7 mouse cellular contexts compared by ENCODE assay signal in the genomic region with DNA sequence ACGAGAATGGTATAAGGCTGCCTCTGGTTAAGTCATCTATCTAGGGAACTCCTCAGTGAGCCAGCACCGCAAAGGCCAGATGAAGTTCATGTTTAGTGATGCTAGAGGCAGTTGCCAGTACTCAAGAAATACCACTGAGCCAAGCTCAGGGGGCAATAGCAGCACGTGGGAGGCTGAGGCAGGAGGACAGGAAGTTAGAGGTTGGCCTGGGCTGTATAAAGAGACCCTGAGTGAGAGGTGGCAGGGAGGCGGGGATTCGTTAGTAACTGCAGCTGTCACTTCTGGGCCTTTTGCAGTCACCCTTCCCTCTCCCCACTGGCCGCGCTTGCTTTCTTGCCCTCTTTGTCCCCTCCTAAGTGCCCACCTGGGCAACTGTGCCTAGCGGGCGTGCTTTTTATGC. TPM values are rescaled to one million over a fixed set of nuclear protein-coding genes. Genes with fewer than 3 reads are reported as not detected.
A peak's percentile ranks its signal among the peaks of the same experiment; 100 is the strongest.
DNase-seq lines count a peak whose midpoint lies in the region; ATAC-seq and TF ChIP-seq lines count a peak whose summit lies in the region.

No protein-coding gene starts in this region.

- 13% methylated on average over 9 of the region's 9 CpGs for WGBS in forebrain, embryonic 11.5 days
- 12% methylated on average over 9 of the region's 9 CpGs for WGBS in liver, embryonic 12.5 days (ENCODE audit: insufficient replicate concordance)
- 5% methylated on average over 9 of the region's 9 CpGs for WGBS in thymus, adult 2 months

- H3K9me3 ChIP-seq in forebrain, embryonic 11.5 days (ENCODE audit: control insufficient read depth, low read length) = no peaks in the 10 kb centered on the region
- no peaks in the 10 kb centered on the region for H3K9me3 ChIP-seq in liver, embryonic 12.5 days (replicated peaks)

- no peaks in the 10 kb centered on the region for H3K36me3 ChIP-seq in testis, adult 2 months (ENCODE audit: control insufficient read depth, insufficient read depth, low read length)
- H3K36me3 ChIP-seq in forebrain, embryonic 11.5 days (ENCODE audit: control insufficient read depth, insufficient read depth, low read length) = no peaks in the 10 kb centered on the region; the same call in 1 of the 2 replicates
- peaks cover 40% of the 10 kb centered on the region for H3K36me3 ChIP-seq in liver, embryonic 12.5 days
- peaks cover 9% of the 10 kb centered on the region; the same call in 1 of the 2 replicates for H3K36me3 ChIP-seq in thymus, adult 2 months (ENCODE audit: control insufficient read depth, insufficient read depth, low read length)

- no peak for TF ChIP-seq POLR2A in testis, adult 2 months (IDR thresholded peaks at IDR 0.05; ENCODE audit: control insufficient read depth, low read depth, low read length)
- no peak for TF ChIP-seq POLR2A in thymus, adult 2 months (IDR thresholded peaks at IDR 0.05; ENCODE audit: control insufficient read depth, extremely low read depth, insufficient read depth, low read length, poor library complexity)

- peak; percentile 3 for ATAC-seq in forebrain, embryonic 11.5 days (replicated peaks; ENCODE audit: low FRiP score)
- no peak for ATAC-seq in liver, embryonic 12.5 days

- TF ChIP-seq CTCF in testis, adult 2 months (IDR thresholded peaks at IDR 0.05; ENCODE audit: control insufficient read depth, insufficient read depth, insufficient replicate concordance, low read depth, low read length) = no peak
- no peak for TF ChIP-seq CTCF in thymus, adult 2 months (IDR thresholded peaks at IDR 0.05; ENCODE audit: borderline replicate concordance, control insufficient read depth, extremely low read depth, insufficient read depth, low read length, poor library complexity)

- H3K9ac ChIP-seq in forebrain, embryonic 11.5 days (ENCODE audit: low read length) = peak overlapping the region; percentile 60
- H3K9ac ChIP-seq in liver, embryonic 12.5 days = peak overlapping the region; percentile 97

- no peaks in the 10 kb centered on the region for H3K27me3 ChIP-seq in testis, adult 2 months (ENCODE audit: control insufficient read depth, insufficient read depth, low read length)
- peaks cover 9% of the 10 kb centered on the region for H3K27me3 ChIP-seq in forebrain, embryonic 11.5 days (ENCODE audit: control insufficient read depth, insufficient read depth, low read length)
- no peaks in the 10 kb centered on the region for H3K27me3 ChIP-seq in liver, embryonic 12.5 days (replicated peaks)
- H3K27me3 ChIP-seq in thymus, adult 2 months (ENCODE audit: control insufficient read depth, insufficient read depth, low read length) = no peaks in the 10 kb centered on the region

- DNase-seq in testis, postnatal 14 days (ENCODE audit: low spot score) = no peak
- DNase-seq in forebrain, embryonic 11.5 days (ENCODE audit: low spot score) = peak; percentile 63
- peak; percentile 54 for DNase-seq in thymus, adult 2 months
- DNase-seq in layer of hippocampus, adult 11-12 months (ENCODE audit: low spot score) = no peak
- no peak for DNase-seq in layer of hippocampus, adult 18-20 months (ENCODE audit: low spot score in 2 of 2)

- peak overlapping the region; percentile 80 for H3K4me2 ChIP-seq in forebrain, embryonic 11.5 days (ENCODE audit: low read depth, low read length, severe bottlenecking)
- H3K4me2 ChIP-seq in liver, embryonic 12.5 days = peak overlapping the region; percentile 91

- H3K4me3 ChIP-seq in testis, adult 2 months (ENCODE audit: control insufficient read depth, low read depth, low read length) = peak overlapping the region; percentile 74
- peak overlapping the region; percentile 28 for H3K4me3 ChIP-seq in forebrain, embryonic 11.5 days (ENCODE audit: low read depth, low read length)
- peak overlapping the region; percentile 56 for H3K4me3 ChIP-seq in liver, embryonic 12.5 days
- H3K4me3 ChIP-seq in thymus, adult 2 months (ENCODE audit: control insufficient read depth, insufficient read depth, low read length) = peak overlapping the region; percentile 38

- peak overlapping the region; percentile 50; the same call in 1 of the 2 replicates for H3K27ac ChIP-seq in testis, adult 2 months (ENCODE audit: control insufficient read depth, insufficient read depth, low read depth, low read length)
- no peak overlapping the region; the same call in 1 of the 2 replicates for H3K27ac ChIP-seq in forebrain, embryonic 11.5 days (ENCODE audit: low read depth, low read length)
- peak overlapping the region; percentile 78 for H3K27ac ChIP-seq in liver, embryonic 12.5 days
- peak overlapping the region; percentile 13; the same call in 1 of the 2 replicates for H3K27ac ChIP-seq in thymus, adult 2 months (ENCODE audit: control insufficient read depth, insufficient read depth, low read length)

- H3K4me1 ChIP-seq in testis, adult 2 months (ENCODE audit: control insufficient read depth, insufficient read depth, low read length) = peaks cover 38% of the 10 kb centered on the region
- H3K4me1 ChIP-seq in forebrain, embryonic 11.5 days (replicated peaks; ENCODE audit: control insufficient read depth, insufficient read depth, low read length) = peaks cover 22% of the 10 kb centered on the region
- peaks cover 69% of the 10 kb centered on the region for H3K4me1 ChIP-seq in liver, embryonic 12.5 days
- peaks cover 44% of the 10 kb centered on the region for H3K4me1 ChIP-seq in thymus, adult 2 months (replicated peaks; ENCODE audit: control insufficient read depth, insufficient read depth, low read length)

RNA-seq across cellular contexts. Expression of a gene that starts 1.0 kb away (rescaled TPM):
- 33.7 and 37.7 TPM in 2 replicates for polyA plus RNA-seq in testis, adult 2 months (2012; rRNA removed)
- polyA plus RNA-seq in forebrain, embryonic 11.5 days (2014; fragmentation: Nextera tagmentation; extraction: Ambion mirVana) = 111 and 115 TPM in 2 replicates
- 305 and 313 TPM in 2 replicates for polyA plus RNA-seq in liver, embryonic 12.5 days (2016; fragmentation: Nextera tagmentation; extraction: Ambion mirVana)
- polyA plus RNA-seq in thymus, adult 2 months (2012; rRNA removed) = 1,267 and 1,290 TPM in 2 replicates
- 1 to 10 TPM; 4.5 to 4.7 TPM for total RNA-seq in layer of hippocampus, adult 18-20 months (2021)

RNA-seq across cellular contexts. Expression of a gene that starts 19.4 kb away (rescaled TPM):
- 76.7 and 77.9 TPM in 2 replicates for polyA plus RNA-seq in testis, adult 2 months (2012; rRNA removed)
- 147 and 148 TPM in 2 replicates for polyA plus RNA-seq in forebrain, embryonic 11.5 days (2014; fragmentation: Nextera tagmentation; extraction: Ambion mirVana)
- 117 and 119 TPM in 2 replicates for polyA plus RNA-seq in liver, embryonic 12.5 days (2016; fragmentation: Nextera tagmentation; extraction: Ambion mirVana)
- 111 and 122 TPM in 2 replicates for polyA plus RNA-seq in thymus, adult 2 months (2012; rRNA removed)
- 10 to 100 TPM; 70.3 to 75.5 TPM for total RNA-seq in layer of hippocampus, adult 18-20 months (2021)

RNA-seq across cellular contexts. Expression of a gene that starts 41.8 kb away (rescaled TPM):
- polyA plus RNA-seq in testis, adult 2 months (2012; rRNA removed) = 64.1 and 88.7 TPM in 2 replicates
- polyA plus RNA-seq in forebrain, embryonic 11.5 days (2014; fragmentation: Nextera tagmentation; extraction: Ambion mirVana) = 0.47 and 0.71 TPM in 2 replicates
- 0.10 TPM in 1 of 2 replicates, not detected in the other for polyA plus RNA-seq in liver, embryonic 12.5 days (2016; fragmentation: Nextera tagmentation; extraction: Ambion mirVana)
- 101 and 126 TPM in 2 replicates for polyA plus RNA-seq in thymus, adult 2 months (2012; rRNA removed)
- total RNA-seq in layer of hippocampus, adult 18-20 months (2021) = not detected

Comparison
In these comparisons a context has a peak if more than half of its experiments do, and no peak if none do; other contexts are left out.
1. DNase-seq: peak in forebrain, embryonic 11.5 days (single experiment) and thymus, adult 2 months (single experiment); none in testis, postnatal 14 days (single experiment), layer of hippocampus, adult 11-12 months (single experiment) and layer of hippocampus, adult 18-20 months (0 of 2).
2. RNA of a gene that starts 41.8 kb away (polyA plus RNA-seq): 101 to 126 TPM in thymus, adult 2 months and 64.1 to 88.7 TPM in testis, adult 2 months; 0.47 to 0.71 TPM in forebrain, embryonic 11.5 days and 0.10 TPM in liver, embryonic 12.5 days; every median in the first group is over 10 times any median in the second.
3. Peak in every context shown above with its lines, with median percentiles within 50 percentile points of each other: H3K4me3 ChIP-seq.